Mouse (Mus musculus): Measurements from ENCODE around the gene Dzip1. TPM values are rescaled to one million over a fixed set of nuclear protein-coding genes. Genes with fewer than 3 reads are reported as not detected.

Gene Dzip1
- polyA plus RNA-seq, 1 experiment, result 5.9 TPM

DNA sequence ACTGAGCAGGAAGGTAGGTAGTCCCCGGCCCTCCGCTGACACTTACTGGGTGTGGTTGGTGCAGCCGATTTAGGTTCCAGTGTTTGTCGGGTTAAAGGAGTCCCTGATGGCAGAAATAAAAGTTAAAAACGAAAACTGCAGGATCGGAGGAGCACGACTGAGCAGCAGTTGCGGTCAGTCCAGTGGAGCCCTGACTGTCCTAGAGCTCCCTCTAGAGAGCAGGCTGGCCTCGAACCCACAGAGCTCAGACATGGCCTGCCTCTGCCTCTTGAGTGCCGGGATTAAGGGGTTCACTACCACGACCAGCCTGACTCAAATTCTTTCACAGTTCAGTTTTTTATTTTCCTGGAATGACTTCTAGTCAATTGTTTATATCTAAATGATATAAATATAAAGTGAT, 25.3 kb downstream of the Dzip1 start:
- no peaks in the 10 kb centered on the region for H3K27me3 ChIP-seq (ENCODE audit: control insufficient read depth, insufficient read depth, low read length)
- no peaks in the 10 kb centered on the region for H3K4me1 ChIP-seq (ENCODE audit: control insufficient read depth, insufficient read depth, insufficient read length)
- H3K27ac ChIP-seq (ENCODE audit: insufficient read depth, low read length), result no peak overlapping the region
- no peak overlapping the region for H3K4me3 ChIP-seq (ENCODE audit: extremely low read depth, insufficient read depth, insufficient read length)
- DNase-seq (ENCODE audit: low read depth in 1 of 2, low spot score in 2 of 2), result no peak
- 81% methylated on average over 11 of the region's 11 CpGs for WGBS
- TF ChIP-seq CTCF (IDR thresholded peaks at IDR 0.05; ENCODE audit: extremely low read depth, insufficient read depth, insufficient read length, insufficient replicate concordance), result no peak
- TF ChIP-seq POLR2A (IDR thresholded peaks at IDR 0.05; ENCODE audit: low read depth, low read length), result no peak
- H3K36me3 ChIP-seq (ENCODE audit: control insufficient read depth, insufficient read depth, low read length), result no peaks in the 10 kb centered on the region

DNA sequence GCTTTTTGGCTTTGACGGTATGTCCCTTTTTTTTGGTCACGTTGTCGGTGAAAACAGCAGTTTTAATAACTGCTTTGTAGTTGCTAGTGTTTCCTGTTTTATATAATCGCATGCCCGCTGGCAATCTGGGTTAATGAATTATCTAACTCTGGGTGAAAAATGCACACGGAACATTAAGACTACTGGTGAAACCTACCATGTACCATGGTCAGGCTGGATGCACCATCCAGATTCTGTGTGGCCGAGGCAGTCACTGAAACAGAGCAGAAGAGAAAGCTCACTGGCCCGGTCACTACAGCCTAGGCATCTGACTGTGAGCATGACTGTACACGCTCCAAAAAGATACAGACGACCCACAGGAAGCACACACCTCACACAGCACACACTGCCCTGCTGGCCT, 29.6 kb downstream of the Dzip1 start:
- WGBS, result 81% methylated on average over 10 of the region's 10 CpGs
- Histone ChIP-seq H3K4me3 (ENCODE audit: extremely low read depth, insufficient read depth, insufficient read length) (no peak overlapping the region), H3K27me3 (ENCODE audit: control insufficient read depth, insufficient read depth, low read length) (no peaks in the 10 kb centered on the region), H3K36me3 (ENCODE audit: control insufficient read depth, insufficient read depth, low read length) (no peaks in the 10 kb centered on the region), H3K4me1 (ENCODE audit: control insufficient read depth, insufficient read depth, insufficient read length) (no peaks in the 10 kb centered on the region), H3K27ac (ENCODE audit: insufficient read depth, low read length) (no peak overlapping the region)
- DNase-seq (ENCODE audit: low read depth in 1 of 2, low spot score in 2 of 2), result no peak
- TF ChIP-seq CTCF (IDR thresholded peaks at IDR 0.05; ENCODE audit: extremely low read depth, insufficient read depth, insufficient read length, insufficient replicate concordance) (no peak), POLR2A (IDR thresholded peaks at IDR 0.05; ENCODE audit: low read depth, low read length) (no peak)

DNA sequence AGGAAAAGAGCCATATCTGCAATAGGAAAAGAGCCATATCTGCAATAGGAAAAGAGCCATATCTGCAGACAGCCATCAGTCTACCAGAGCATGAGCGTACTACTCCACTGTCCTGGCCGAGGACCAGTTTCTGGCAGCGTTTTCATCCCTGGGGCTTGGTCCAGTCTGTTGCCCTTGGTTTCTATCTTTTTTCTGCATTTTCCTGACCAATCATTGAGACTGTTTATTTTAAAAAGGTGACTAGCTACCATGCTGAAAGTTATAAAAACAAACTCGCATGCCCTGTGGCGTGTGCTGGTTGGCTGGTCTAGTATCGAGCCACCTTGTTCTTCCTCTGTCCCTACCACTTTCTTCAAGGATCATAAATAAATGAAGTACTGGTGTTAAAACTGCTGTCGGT, 30.0 kb downstream of the Dzip1 start:
- TF ChIP-seq CTCF (IDR thresholded peaks at IDR 0.05; ENCODE audit: extremely low read depth, insufficient read depth, insufficient read length, insufficient replicate concordance), result no peak
- TF ChIP-seq POLR2A (IDR thresholded peaks at IDR 0.05; ENCODE audit: low read depth, low read length), result no peak
- Histone ChIP-seq H3K36me3 (ENCODE audit: control insufficient read depth, insufficient read depth, low read length) (no peaks in the 10 kb centered on the region), H3K4me1 (ENCODE audit: control insufficient read depth, insufficient read depth, insufficient read length) (no peaks in the 10 kb centered on the region), H3K27ac (ENCODE audit: insufficient read depth, low read length) (no peak overlapping the region), H3K27me3 (ENCODE audit: control insufficient read depth, insufficient read depth, low read length) (no peaks in the 10 kb centered on the region), H3K4me3 (ENCODE audit: extremely low read depth, insufficient read depth, insufficient read length) (no peak overlapping the region)
- WGBS, result 88% methylated on average over 7 of the region's 7 CpGs
- no peak for DNase-seq (ENCODE audit: low read depth in 1 of 2, low spot score in 2 of 2)

- DNase-seq (ENCODE audit: low read depth in 1 of 2, low spot score in 2 of 2), result no peak
- TF ChIP-seq POLR2A (IDR thresholded peaks at IDR 0.05; ENCODE audit: low read depth, low read length) (no peak), CTCF (IDR thresholded peaks at IDR 0.05; ENCODE audit: extremely low read depth, insufficient read depth, insufficient read length, insufficient replicate concordance) (no peak)
- no peaks in the 10 kb centered on the region for H3K4me1 ChIP-seq (ENCODE audit: control insufficient read depth, insufficient read depth, insufficient read length)
- no peak overlapping the region for H3K27ac ChIP-seq (ENCODE audit: insufficient read depth, low read length)
- H3K27me3 ChIP-seq (ENCODE audit: control insufficient read depth, insufficient read depth, low read length), result no peaks in the 10 kb centered on the region
- no peaks in the 10 kb centered on the region for H3K36me3 ChIP-seq (ENCODE audit: control insufficient read depth, insufficient read depth, low read length)
- WGBS, result 82% methylated on average over 4 of the region's 4 CpGs
- H3K4me3 ChIP-seq (ENCODE audit: extremely low read depth, insufficient read depth, insufficient read length), result no peak overlapping the region
Observed at GRCm38 (mm10) chr14:118890101-118890500, 35.2 kb downstream of the Dzip1 start.

GRCm38 (mm10) chr14:118884250-118884556, 41.1 kb downstream of the Dzip1 start:
- 58% methylated on average over 7 of the region's 7 CpGs for WGBS
- peaks cover 2% of the 10 kb centered on the region; the same call in 1 of the 2 replicates for H3K4me1 ChIP-seq (ENCODE audit: control insufficient read depth, insufficient read depth, insufficient read length)
- no peak overlapping the region for H3K4me3 ChIP-seq (ENCODE audit: extremely low read depth, insufficient read depth, insufficient read length)
- TF ChIP-seq CTCF (IDR thresholded peaks at IDR 0.05; ENCODE audit: extremely low read depth, insufficient read depth, insufficient read length, insufficient replicate concordance) (no peak), POLR2A (IDR thresholded peaks at IDR 0.05; ENCODE audit: low read depth, low read length) (no peak)
- DNase-seq (ENCODE audit: low read depth in 1 of 2, low spot score in 2 of 2), result no peak
- no peak overlapping the region for H3K27ac ChIP-seq (ENCODE audit: insufficient read depth, low read length)
- no peaks in the 10 kb centered on the region for H3K36me3 ChIP-seq (ENCODE audit: control insufficient read depth, insufficient read depth, low read length)
- H3K27me3 ChIP-seq (ENCODE audit: control insufficient read depth, insufficient read depth, low read length), result no peaks in the 10 kb centered on the region

GRCm38 (mm10) chr14:118883344-118884249, 41.7 kb downstream of the Dzip1 start:
- Histone ChIP-seq H3K4me1 (ENCODE audit: control insufficient read depth, insufficient read depth, insufficient read length) (peaks cover 2% of the 10 kb centered on the region; the same call in 1 of the 2 replicates), H3K4me3 (ENCODE audit: extremely low read depth, insufficient read depth, insufficient read length) (no peak overlapping the region), H3K36me3 (ENCODE audit: control insufficient read depth, insufficient read depth, low read length) (no peaks in the 10 kb centered on the region), H3K27me3 (ENCODE audit: control insufficient read depth, insufficient read depth, low read length) (no peaks in the 10 kb centered on the region), H3K27ac (ENCODE audit: insufficient read depth, low read length) (no peak overlapping the region)
- TF ChIP-seq CTCF (IDR thresholded peaks at IDR 0.05; ENCODE audit: extremely low read depth, insufficient read depth, insufficient read length, insufficient replicate concordance) (no peak), POLR2A (IDR thresholded peaks at IDR 0.05; ENCODE audit: low read depth, low read length) (no peak)
- no peak for DNase-seq (ENCODE audit: low read depth in 1 of 2, low spot score in 2 of 2)
- WGBS, result 80% methylated on average over 18 of the region's 18 CpGs

DNA sequence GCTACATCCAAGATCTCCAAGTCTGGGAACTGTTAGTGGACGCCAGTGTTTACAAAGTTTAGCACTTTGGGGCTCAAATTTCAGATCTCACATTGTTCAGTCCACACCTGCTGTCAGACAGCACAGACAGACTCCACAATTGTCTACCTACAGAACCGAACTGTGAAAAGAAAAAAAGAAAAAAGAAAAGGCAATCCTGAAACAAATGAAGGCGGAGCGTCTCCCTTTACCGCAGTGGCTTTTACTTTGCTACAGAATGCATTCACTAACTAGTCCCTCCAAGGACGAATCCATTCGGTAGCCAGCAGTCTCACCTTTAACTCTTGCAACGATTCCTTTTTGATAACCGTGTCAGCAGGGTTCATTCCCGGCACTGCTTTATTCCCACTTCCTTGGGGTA, 44.6 kb downstream of the Dzip1 start:
- no peaks in the 10 kb centered on the region for H3K27me3 ChIP-seq (ENCODE audit: control insufficient read depth, insufficient read depth, low read length)
- H3K27ac ChIP-seq (ENCODE audit: insufficient read depth, low read length), result no peak overlapping the region
- 91% methylated on average over 10 of the region's 10 CpGs for WGBS
- no peaks in the 10 kb centered on the region for H3K36me3 ChIP-seq (ENCODE audit: control insufficient read depth, insufficient read depth, low read length)
- TF ChIP-seq POLR2A (IDR thresholded peaks at IDR 0.05; ENCODE audit: low read depth, low read length) (no peak), CTCF (IDR thresholded peaks at IDR 0.05; ENCODE audit: extremely low read depth, insufficient read depth, insufficient read length, insufficient replicate concordance) (no peak)
- no peak overlapping the region for H3K4me3 ChIP-seq (ENCODE audit: extremely low read depth, insufficient read depth, insufficient read length)
- peaks cover 2% of the 10 kb centered on the region; the same call in 1 of the 2 replicates for H3K4me1 ChIP-seq (ENCODE audit: control insufficient read depth, insufficient read depth, insufficient read length)
- DNase-seq (ENCODE audit: low read depth in 1 of 2, low spot score in 2 of 2), result no peak
